Mouse (Mus musculus): ENCODE results near the gene Tceal7. TPM values are rescaled to one million over a fixed set of nuclear protein-coding genes. Genes with fewer than 3 reads are reported as not detected.

Tceal7 gene
- total RNA-seq, 1 experiment: 2.8 TPM

GRCm38 (mm10) chrX:136172786-136173185, 41.8 kb upstream of the Tceal7 start:
- DNase-seq (ENCODE audit: low read depth, low spot score): no peak
- H3K36me3 ChIP-seq (ENCODE audit: control insufficient read depth, insufficient read depth, low read length, poor library complexity, severe bottlenecking): no peaks in the 10 kb centered on the region
- TF ChIP-seq MAFK (IDR thresholded peaks at IDR 0.05; ENCODE audit: insufficient read depth, low read depth, low read length) (no peak), ZC3H11A (IDR thresholded peaks at IDR 0.05; ENCODE audit: borderline replicate concordance, low read depth, low read length) (no peak)
- in situ Hi-C loops (cut with MboI; ENCODE audit: low sequenced_read_pairs in 2 of 2, unreplicated experiment in 2 of 2): no loop called here
- H3K9ac ChIP-seq (ENCODE audit: insufficient read depth, low read depth, low read length, poor library complexity, severe bottlenecking): no peak overlapping the region; the same call in 1 of the 2 replicates
- H3K27ac ChIP-seq (ENCODE audit: insufficient read depth, low read depth, low read length, poor library complexity, severe bottlenecking): no peak overlapping the region; the same call in 1 of the 2 replicates
- peak overlapping the region; percentile 15 to 93; a peak in 3 of 4 replicates for H3K4me3 ChIP-seq (ENCODE audit: insufficient read depth in 1 of 2, low read depth in 1 of 2, low read length in 2 of 2, poor library complexity in 1 of 2, severe bottlenecking in 1 of 2)
- no peaks in the 10 kb centered on the region for H3K9me3 ChIP-seq (ENCODE audit: control insufficient read depth, insufficient read depth, low read depth, low read length)
- peaks cover 0 to 3% of the 10 kb centered on the region in 2 experiments; a peak in 1 of 4 replicates for H3K4me1 ChIP-seq (ENCODE audit: control insufficient read depth in 2 of 2, insufficient read depth in 2 of 2, low read length in 2 of 2, poor library complexity in 1 of 2)

- H3K4me3 ChIP-seq (ENCODE audit: insufficient read depth in 1 of 2, low read depth in 1 of 2, low read length in 2 of 2, poor library complexity in 1 of 2, severe bottlenecking in 1 of 2): peak overlapping the region; percentile 28 to 33; a peak in 1 of 4 replicates
- H3K4me1 ChIP-seq (ENCODE audit: control insufficient read depth in 2 of 2, insufficient read depth in 2 of 2, low read length in 2 of 2, poor library complexity in 1 of 2): peaks cover 0 to 2% of the 10 kb centered on the region in 2 experiments; a peak in 2 of 4 replicates
- H3K36me3 ChIP-seq (ENCODE audit: control insufficient read depth, insufficient read depth, low read length, poor library complexity, severe bottlenecking): no peaks in the 10 kb centered on the region
- no peak overlapping the region for H3K9ac ChIP-seq (ENCODE audit: insufficient read depth, low read depth, low read length, poor library complexity, severe bottlenecking)
- TF ChIP-seq ZC3H11A (IDR thresholded peaks at IDR 0.05; ENCODE audit: borderline replicate concordance, low read depth, low read length): no peak
- no peak for TF ChIP-seq HCFC1 (IDR thresholded peaks at IDR 0.05; ENCODE audit: borderline replicate concordance, insufficient read depth, low read length)
- no peak for TF ChIP-seq CHD2 (IDR thresholded peaks at IDR 0.05; ENCODE audit: low read depth, low read length)
- TF ChIP-seq ZNF384 (IDR thresholded peaks at IDR 0.05; ENCODE audit: low read depth, low read length): no peak
- peak; percentile 84 for TF ChIP-seq MAFK (IDR thresholded peaks at IDR 0.05; ENCODE audit: insufficient read depth, low read depth, low read length)
- H3K27ac ChIP-seq (ENCODE audit: insufficient read depth, low read depth, low read length, poor library complexity, severe bottlenecking): 0 out of 2 replicates have a peak overlapping the region, but pooled peaks have one; percentile 53
- in situ Hi-C loops (cut with MboI; ENCODE audit: low sequenced_read_pairs in 2 of 2, unreplicated experiment in 2 of 2): no loop called here
- H3K9me3 ChIP-seq (ENCODE audit: control insufficient read depth, insufficient read depth, low read depth, low read length): no peaks in the 10 kb centered on the region
- DNase-seq (ENCODE audit: low read depth, low spot score): no peak
Observed at GRCm38 (mm10) chrX:136180897-136181553, 33.6 kb upstream of the Tceal7 start.

GRCm38 (mm10) chrX:136183107-136183506, 31.5 kb upstream of the Tceal7 start:
- Histone ChIP-seq H3K4me3 (ENCODE audit: insufficient read depth in 1 of 2, low read depth in 1 of 2, low read length in 2 of 2, poor library complexity in 1 of 2, severe bottlenecking in 1 of 2) (no peak overlapping the region), H3K4me1 (ENCODE audit: control insufficient read depth in 2 of 2, insufficient read depth in 2 of 2, low read length in 2 of 2, poor library complexity in 1 of 2) (peaks cover 0 to 2% of the 10 kb centered on the region in 2 experiments; a peak in 1 of 4 replicates), H3K36me3 (ENCODE audit: control insufficient read depth, insufficient read depth, low read length, poor library complexity, severe bottlenecking) (no peaks in the 10 kb centered on the region), H3K9me3 (ENCODE audit: control insufficient read depth, insufficient read depth, low read depth, low read length) (no peaks in the 10 kb centered on the region), H3K9ac (ENCODE audit: insufficient read depth, low read depth, low read length, poor library complexity, severe bottlenecking) (no peak overlapping the region), H3K27ac (ENCODE audit: insufficient read depth, low read depth, low read length, poor library complexity, severe bottlenecking) (no peak overlapping the region)
- DNase-seq (ENCODE audit: low read depth, low spot score): no peak
- no peak for TF ChIP-seq CHD2 (IDR thresholded peaks at IDR 0.05; ENCODE audit: low read depth, low read length)
- TF ChIP-seq MAFK (IDR thresholded peaks at IDR 0.05; ENCODE audit: insufficient read depth, low read depth, low read length): no peak
- no peak for TF ChIP-seq ZC3H11A (IDR thresholded peaks at IDR 0.05; ENCODE audit: borderline replicate concordance, low read depth, low read length)
- no peak for TF ChIP-seq ZNF384 (IDR thresholded peaks at IDR 0.05; ENCODE audit: low read depth, low read length)
- no peak for TF ChIP-seq HCFC1 (IDR thresholded peaks at IDR 0.05; ENCODE audit: borderline replicate concordance, insufficient read depth, low read length)
- in situ Hi-C loops (cut with MboI; ENCODE audit: low sequenced_read_pairs in 2 of 2, unreplicated experiment in 2 of 2): no loop called here

GRCm38 (mm10) chrX:136195193-136195944, 19.2 kb upstream of the Tceal7 start:
- TF ChIP-seq CHD2 (IDR thresholded peaks at IDR 0.05; ENCODE audit: low read depth, low read length) (no peak), HCFC1 (IDR thresholded peaks at IDR 0.05; ENCODE audit: borderline replicate concordance, insufficient read depth, low read length) (no peak), MAFK (IDR thresholded peaks at IDR 0.05; ENCODE audit: insufficient read depth, low read depth, low read length) (0 out of 2 replicates have a peak, but pooled peaks have one; percentile 19)
- Histone ChIP-seq H3K36me3 (ENCODE audit: control insufficient read depth, insufficient read depth, low read length, poor library complexity, severe bottlenecking) (no peaks in the 10 kb centered on the region), H3K4me1 (ENCODE audit: control insufficient read depth in 2 of 2, insufficient read depth in 2 of 2, low read length in 2 of 2, poor library complexity in 1 of 2) (no peaks in the 10 kb centered on the region), H3K27ac (ENCODE audit: insufficient read depth, low read depth, low read length, poor library complexity, severe bottlenecking) (no peak overlapping the region), H3K4me3 (ENCODE audit: insufficient read depth in 1 of 2, low read depth in 1 of 2, low read length in 2 of 2, poor library complexity in 1 of 2, severe bottlenecking in 1 of 2) (no peak overlapping the region), H3K9me3 (ENCODE audit: control insufficient read depth, insufficient read depth, low read depth, low read length) (no peaks in the 10 kb centered on the region), H3K9ac (ENCODE audit: insufficient read depth, low read depth, low read length, poor library complexity, severe bottlenecking) (no peak overlapping the region)
- no peak for DNase-seq (ENCODE audit: low read depth, low spot score)
- in situ Hi-C loops (cut with MboI; ENCODE audit: low sequenced_read_pairs in 2 of 2, unreplicated experiment in 2 of 2): no loop called here
